Mouse (Mus musculus) hindbrain, postnatal 0 days (tissue): Measurements from ENCODE around the gene B430306N03Rik. TPM values are rescaled to one million over a fixed set of nuclear protein-coding genes. Genes with fewer than 3 reads are reported as not detected.

ENCODE experiments used
- ATAC-seq: fragments of 200-750 bp; cut with Nextera tagmentation; 2 replicates; pipeline ENCODE4 v1.8.0; 2017; ENCODE audit warnings: mild to moderate bottlenecking, moderate TSS enrichment, moderate library complexity
- DNase-seq: peaks from one replicate; pipeline ENCODE4 v3.0.0-alpha.2; 2015; ENCODE audit warnings: low spot score
- H3K27ac ChIP-seq: fragments of 300-500 bp; sonication (generic); 2 replicates; pipeline ENCODE4 v1.5.1; 2014; ENCODE audit warnings: mild to moderate bottlenecking
- H3K27me3 ChIP-seq: fragments of 300-500 bp; sonication (generic); 2 replicates; pipeline ENCODE4 v1.6.1; 2014; ENCODE audit warnings: low read length, mixed read lengths; ENCODE audit not compliant: insufficient read depth
- H3K36me3 ChIP-seq: fragments of 300-500 bp; sonication (generic); 2 replicates; pipeline ENCODE4 v1.6.1; 2014; ENCODE audit warnings: low read length, mixed read lengths; ENCODE audit not compliant: insufficient read depth
- H3K4me1 ChIP-seq: fragments of 300-500 bp; sonication (generic); 2 replicates; pipeline ENCODE4 v1.6.1; 2014; ENCODE audit warnings: antibody characterized with exemption, low read length, mixed read lengths; ENCODE audit not compliant: insufficient read depth
- H3K4me2 ChIP-seq: fragments of 300-500 bp; sonication (generic); 2 replicates; pipeline ENCODE4 v1.6.1; 2014; ENCODE audit warnings: low read depth, mild to moderate bottlenecking, low read length, moderate library complexity, mixed read lengths
- H3K4me3 ChIP-seq: fragments of 300-500 bp; sonication (generic); 2 replicates; pipeline ENCODE4 v1.5.1; 2014; ENCODE audit warnings: low read length
- H3K9ac ChIP-seq: fragments of 300-500 bp; sonication (generic); replicated peaks from 2 replicates; pipeline ENCODE4 v1.6.1; 2014; ENCODE audit warnings: mild to moderate bottlenecking, low read length, moderate library complexity, mixed read lengths
- H3K9me3 ChIP-seq: fragments of 300-500 bp; sonication (generic); 2 replicates; pipeline ENCODE4 v1.6.1; 2016; ENCODE audit warnings: low read length, mixed read lengths
- CTCF ChIP-seq: IDR thresholded peaks from 2 replicates; pipeline ENCODE4 v1.5.1; 2016; ENCODE audit warnings: antibody characterized with exemption, control low read depth, low read depth
- WGBS: fragments of 180-500 bp; shearing (Covaris S2); extraction: QIAGEN DNeasy Blood & Tissue Kit; methylation state at CpG from one replicate; pipeline ENCODE4 v1.1.7; 2014; 5-methylcytosine and 5-hydroxymethylcytosine counted together
- polyA plus RNA-seq: library from polyadenylated mRNA; unstranded; fragments of >200 nt; fragmentation: Nextera tagmentation; extraction: Ambion mirVana; gene quantifications from 2 replicates; pipeline ENCODE4 v1.2.1, GENCODE M21; 2015
- total RNA-seq: library from RNA; depleted of rRNA; stranded (reverse); fragments of >200 nt; gene quantifications from 2 replicates; pipeline ENCODE4 v1.2.3, GENCODE M21; 2014

The B430306N03Rik gene
- total and polyA plus RNA-seq, 2 experiments from 2014 or later: 0.05 TPM; not detected in 1

GRCm38 (mm10) chr17:48326656-48327055 is 10.7 kb downstream of the B430306N03Rik start:
- 87% methylated on average over 4 of the region's 4 CpGs for WGBS
- no peaks in the 10 kb centered on the region for H3K4me1 ChIP-seq
- TF ChIP-seq CTCF: no peak
- H3K27me3 ChIP-seq: no peaks in the 10 kb centered on the region
- ATAC-seq: no peak
- DNase-seq: no peak
- H3K27ac ChIP-seq: no peak overlapping the region
- H3K9ac ChIP-seq: no peak overlapping the region
- H3K36me3 ChIP-seq: no peaks in the 10 kb centered on the region
- no peaks in the 10 kb centered on the region for H3K9me3 ChIP-seq
- no peak overlapping the region for H3K4me3 ChIP-seq
- H3K4me2 ChIP-seq: no peak overlapping the region

- H3K9ac ChIP-seq: no peak overlapping the region
- 93% methylated on average over 2 of the region's 2 CpGs for WGBS
- H3K36me3 ChIP-seq: no peaks in the 10 kb centered on the region
- no peaks in the 10 kb centered on the region for H3K27me3 ChIP-seq
- no peak overlapping the region for H3K4me3 ChIP-seq
- no peak for DNase-seq
- ATAC-seq: no peak
- no peak overlapping the region for H3K4me2 ChIP-seq
- no peaks in the 10 kb centered on the region for H3K4me1 ChIP-seq
- no peak overlapping the region for H3K27ac ChIP-seq
- no peak for TF ChIP-seq CTCF
- H3K9me3 ChIP-seq: no peaks in the 10 kb centered on the region
Measured at GRCm38 (mm10) chr17:48332524-48332923, 16.6 kb downstream of the B430306N03Rik start.

DNA sequence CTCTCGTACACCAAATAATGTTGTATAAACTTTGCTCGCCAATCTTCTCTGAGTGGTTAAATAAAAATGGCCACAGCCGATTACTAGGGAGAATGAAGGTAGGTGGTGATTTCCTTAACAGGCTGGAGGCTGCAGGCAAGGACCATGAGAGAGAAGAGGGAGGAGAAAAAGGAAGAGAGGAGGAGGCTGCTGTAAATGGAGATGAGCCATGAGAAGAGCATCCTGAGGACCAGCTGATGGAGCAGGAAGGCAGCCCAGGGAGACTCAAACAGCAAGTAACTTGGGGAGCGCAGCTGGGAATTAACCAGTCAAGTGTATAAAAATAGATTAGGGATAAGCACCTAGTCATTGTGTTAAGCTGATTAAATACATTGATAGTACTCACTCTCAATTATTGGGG is 18.2 kb downstream of the B430306N03Rik start:
- H3K9ac ChIP-seq: no peak overlapping the region
- no peak overlapping the region for H3K27ac ChIP-seq
- 90% methylated on average over 4 of the region's 4 CpGs for WGBS
- no peaks in the 10 kb centered on the region for H3K27me3 ChIP-seq
- no peaks in the 10 kb centered on the region for H3K4me1 ChIP-seq
- TF ChIP-seq CTCF: no peak
- H3K9me3 ChIP-seq: no peaks in the 10 kb centered on the region
- DNase-seq (no peak), ATAC-seq (no peak)
- H3K36me3 ChIP-seq: no peaks in the 10 kb centered on the region
- no peak overlapping the region for H3K4me2 ChIP-seq
- no peak overlapping the region for H3K4me3 ChIP-seq

- Histone ChIP-seq H3K36me3 (no peaks in the 10 kb centered on the region), H3K27me3 (no peaks in the 10 kb centered on the region), H3K4me2 (no peak overlapping the region), H3K4me3 (no peak overlapping the region), H3K4me1 (no peaks in the 10 kb centered on the region), H3K9me3 (no peaks in the 10 kb centered on the region), H3K9ac (no peak overlapping the region), H3K27ac (no peak overlapping the region)
- DNase-seq: peak; percentile 82
- 3% methylated on average over 6 of the region's 6 CpGs for WGBS
- TF ChIP-seq CTCF: peak; percentile 87
- peak; percentile 73; the same call in 1 of the 2 replicates for ATAC-seq
Measured at GRCm38 (mm10) chr17:48336857-48337256, 20.9 kb downstream of the B430306N03Rik start.

DNA sequence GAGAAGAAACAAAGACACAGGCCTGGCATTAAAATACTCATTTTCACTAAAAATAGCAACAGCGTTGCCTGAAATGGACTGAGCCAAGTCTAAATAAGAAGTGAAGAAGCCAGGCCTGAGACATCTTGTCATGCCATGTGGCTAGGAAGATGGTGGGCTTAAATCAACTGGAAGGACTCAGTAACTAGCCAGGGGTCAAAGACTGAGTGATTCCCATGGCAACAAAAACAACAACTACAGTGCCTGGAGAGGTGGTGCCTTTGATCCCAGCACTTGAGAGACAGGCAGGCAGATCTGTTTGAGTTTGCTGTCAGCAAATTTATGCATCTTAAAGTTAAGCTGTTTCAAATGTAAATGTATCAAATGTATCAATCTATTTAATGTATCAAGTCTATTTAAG is 24.3 kb downstream of the B430306N03Rik start:
- H3K27ac ChIP-seq: no peak overlapping the region
- no peak for TF ChIP-seq CTCF
- 79% methylated on average over 1 of the region's 1 CpGs for WGBS

GRCm38 (mm10) chr17:48341947-48342346 is 26.0 kb downstream of the B430306N03Rik start:
- no peak for TF ChIP-seq CTCF
- H3K9ac ChIP-seq: no peak overlapping the region
- no peak overlapping the region for H3K4me3 ChIP-seq
- no peak overlapping the region for H3K27ac ChIP-seq
- DNase-seq (no peak), ATAC-seq (no peak)
- H3K9me3 ChIP-seq: no peaks in the 10 kb centered on the region
- 80% methylated on average over 3 of the region's 3 CpGs for WGBS
- H3K36me3 ChIP-seq: no peaks in the 10 kb centered on the region
- no peaks in the 10 kb centered on the region for H3K4me1 ChIP-seq
- no peaks in the 10 kb centered on the region for H3K27me3 ChIP-seq
- H3K4me2 ChIP-seq: no peak overlapping the region

More for the DNA sequence above, 24.3 kb downstream of the B430306N03Rik start:
- Histone ChIP-seq H3K9ac (no peak overlapping the region), H3K9me3 (no peaks in the 10 kb centered on the region), H3K36me3 (no peaks in the 10 kb centered on the region), H3K4me1 (no peaks in the 10 kb centered on the region), H3K4me3 (no peak overlapping the region), H3K27me3 (no peaks in the 10 kb centered on the region), H3K4me2 (no peak overlapping the region)
- ATAC-seq: no peak
- no peak for DNase-seq

GRCm38 (mm10) chr17:48343065-48343464 is 27.1 kb downstream of the B430306N03Rik start:
- Histone ChIP-seq H3K27me3 (no peaks in the 10 kb centered on the region), H3K9me3 (no peaks in the 10 kb centered on the region), H3K27ac (no peak overlapping the region), H3K4me3 (no peak overlapping the region), H3K4me2 (no peak overlapping the region), H3K4me1 (no peaks in the 10 kb centered on the region), H3K9ac (no peak overlapping the region), H3K36me3 (no peaks in the 10 kb centered on the region)
- WGBS: 94% methylated on average over 2 of the region's 2 CpGs
- ATAC-seq: no peak
- no peak for TF ChIP-seq CTCF
- DNase-seq: no peak
